Mouse (Mus musculus) CD4-positive, CD25-positive, alpha-beta regulatory T cell, adult 4 months (primary cell): ENCODE data around the gene Olfr1261. TPM values are rescaled to one million over a fixed set of nuclear protein-coding genes. Genes with fewer than 3 reads are reported as not detected.

ENCODE experiments used
- ATAC-seq: one replicate; pipeline ENCODE4 v1.8.0; 2017
- polyA plus RNA-seq, 2 experiments: library from polyadenylated mRNA; unstranded; fragments of 100-300 nt; shearing (Covaris generic); gene quantifications; one replicate each; pipeline ENCODE4 v1.2.1; 2017

The Olfr1261 gene
- not detected for polyA plus RNA-seq

DNA sequence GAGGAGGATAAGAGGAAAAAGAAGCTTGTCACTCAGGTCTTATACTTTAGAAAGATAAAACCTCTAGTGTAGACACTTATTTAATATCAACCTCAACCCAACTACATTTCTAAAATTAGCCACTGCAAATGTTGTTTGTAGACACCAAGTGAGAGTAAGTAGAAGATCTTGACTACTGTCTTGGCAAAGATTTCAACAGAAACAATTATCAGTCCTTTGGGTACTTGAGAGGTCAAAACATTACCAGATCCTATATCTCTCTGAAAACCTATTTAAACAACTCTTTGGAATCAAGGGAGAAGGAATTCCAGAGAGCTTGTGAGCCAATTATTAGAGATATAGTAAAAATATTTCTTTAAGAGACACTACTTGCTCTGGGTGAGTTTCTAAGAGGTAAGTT is at the start of gene Olfr1261:
Gene Olfr1261 (plus strand): TSS at position 301 of the 400 bp plus-strand sequence.
- no peak for ATAC-seq

DNA sequence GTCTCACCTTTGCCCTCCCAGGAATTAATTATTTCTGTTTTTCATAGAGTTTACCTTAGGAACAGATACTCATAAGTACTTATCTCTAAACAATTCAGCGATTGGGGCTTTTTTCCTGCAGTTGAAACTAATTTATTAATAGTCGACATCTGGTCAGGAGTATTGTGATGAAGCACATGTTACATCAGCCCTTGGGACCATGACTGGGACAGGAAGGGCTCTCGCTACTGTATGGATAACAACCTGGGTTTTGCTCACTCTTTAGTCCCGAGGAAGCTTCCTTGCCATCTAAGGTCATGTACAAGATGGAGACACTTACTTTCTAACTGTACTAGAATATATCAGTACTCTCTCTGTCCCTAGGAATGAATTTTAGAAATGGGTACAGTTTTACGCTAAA is 42.5 kb upstream of the Olfr1261 start, which contains the start of gene Olfr1259:
Gene Olfr1259 (minus strand): TSS at position 101 of the 400 bp plus-strand sequence.
- ATAC-seq = no peak

DNA sequence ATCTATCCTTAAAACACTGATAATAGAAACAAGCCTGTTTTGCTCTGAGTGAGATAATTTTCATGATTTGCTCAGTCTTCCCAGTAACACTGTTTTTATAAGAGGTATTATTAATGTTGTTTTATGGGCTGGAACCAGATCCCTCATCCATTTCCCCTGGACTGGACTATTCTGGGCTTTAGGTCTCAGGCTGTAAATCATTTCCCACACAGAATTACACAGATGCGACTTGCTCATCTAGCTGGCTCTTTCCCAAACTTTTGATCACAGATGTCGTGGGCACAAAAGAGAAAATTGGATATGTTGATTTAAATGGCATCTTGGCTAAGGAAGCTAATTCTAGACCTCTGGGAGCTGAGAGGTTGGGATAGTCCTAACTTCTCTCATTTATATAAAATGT is 16.8 kb upstream of the Olfr1261 start, which contains the start of gene Olfr1260:
Gene Olfr1260 (plus strand): TSS at position 157 of the 400 bp plus-strand sequence.
- ATAC-seq = no peak

DNA sequence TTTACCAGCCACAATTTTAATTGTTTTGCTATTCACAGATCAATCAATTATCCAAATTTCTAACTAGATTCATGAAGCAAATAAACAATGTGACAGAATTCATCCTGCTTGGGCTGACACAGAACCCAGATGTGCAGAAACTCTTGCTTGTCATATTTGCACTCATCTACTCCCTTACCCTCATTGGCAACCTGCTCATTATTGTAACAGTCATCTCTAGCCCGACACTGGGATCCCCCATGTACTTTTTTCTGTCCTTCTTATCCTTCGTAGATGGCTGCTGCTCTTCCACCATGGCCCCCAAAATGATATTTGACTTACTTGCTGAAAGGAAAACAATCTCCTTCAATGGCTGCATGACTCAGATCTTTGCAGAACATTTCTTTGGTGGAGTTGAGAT is 13.3 kb upstream of the Olfr1261 start:
- ATAC-seq = no peak

DNA sequence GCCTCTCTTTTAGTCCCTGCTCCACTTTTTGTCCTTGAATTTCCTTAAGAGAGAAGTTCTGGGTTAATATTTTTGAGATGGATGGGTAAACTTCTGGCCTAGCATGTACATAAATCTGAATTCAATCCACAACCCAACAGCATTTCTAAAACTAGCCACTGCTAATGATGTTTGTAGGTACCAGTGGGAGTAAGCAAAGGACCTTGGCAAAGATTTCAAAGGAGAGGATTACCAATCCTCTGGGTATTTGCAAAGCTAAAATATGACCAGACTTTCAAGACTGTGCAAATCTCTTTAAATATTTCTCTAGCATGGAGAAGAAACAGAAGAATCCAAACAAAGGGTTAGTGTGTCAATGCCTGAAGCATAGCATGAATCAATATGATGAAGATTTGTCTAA is 8.8 kb downstream of the Olfr1261 start, which contains the start of gene Olfr1262:
Gene Olfr1262 (plus strand): TSS at position 301 of the 400 bp plus-strand sequence.
- no peak for ATAC-seq

DNA sequence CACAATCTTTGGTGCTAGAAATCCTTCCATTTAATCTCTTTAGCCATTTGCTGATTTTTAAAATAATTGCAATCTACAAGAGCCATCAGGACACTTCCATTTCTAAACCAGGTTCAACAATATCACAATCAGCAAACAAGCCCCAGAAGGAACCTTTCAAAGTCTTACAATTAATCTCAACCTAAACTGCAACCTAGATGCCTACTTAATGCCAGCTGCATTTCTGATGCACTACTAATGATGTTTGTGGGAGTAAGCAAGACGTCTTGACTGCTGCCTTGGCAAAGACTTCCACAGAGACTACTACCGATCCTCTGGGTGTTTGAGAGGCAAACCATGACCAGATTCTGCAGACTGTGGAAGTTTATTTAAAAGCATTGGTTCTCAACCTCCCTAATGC is 20.8 kb downstream of the Olfr1261 start, which contains the start of gene Olfr1263:
Gene Olfr1263 (plus strand): TSS at position 301 of the 400 bp plus-strand sequence.
- ATAC-seq = no peak

DNA sequence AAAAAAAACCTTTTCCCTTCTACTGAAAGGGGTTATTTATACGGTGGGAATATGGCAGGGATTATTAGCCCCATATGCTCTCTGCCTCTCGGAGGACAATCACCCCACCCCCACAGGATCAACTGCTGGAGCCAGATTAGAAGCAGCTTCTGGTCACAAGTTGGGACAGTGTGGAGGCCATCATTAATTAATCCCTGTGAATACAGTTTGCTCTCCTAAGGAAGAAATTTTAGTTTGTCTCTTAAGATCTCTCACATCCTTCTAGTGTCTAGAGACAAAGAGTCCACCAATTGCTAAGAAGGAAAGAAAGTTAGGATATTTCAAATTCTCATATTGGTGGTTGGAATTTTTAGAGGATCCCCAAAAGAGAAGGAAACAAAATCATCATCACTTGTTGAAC is 34.5 kb downstream of the Olfr1261 start, which contains the start of gene Olfr1264:
Gene Olfr1264 (minus strand): TSS at position 101 of the 400 bp plus-strand sequence.
- no peak for ATAC-seq

DNA sequence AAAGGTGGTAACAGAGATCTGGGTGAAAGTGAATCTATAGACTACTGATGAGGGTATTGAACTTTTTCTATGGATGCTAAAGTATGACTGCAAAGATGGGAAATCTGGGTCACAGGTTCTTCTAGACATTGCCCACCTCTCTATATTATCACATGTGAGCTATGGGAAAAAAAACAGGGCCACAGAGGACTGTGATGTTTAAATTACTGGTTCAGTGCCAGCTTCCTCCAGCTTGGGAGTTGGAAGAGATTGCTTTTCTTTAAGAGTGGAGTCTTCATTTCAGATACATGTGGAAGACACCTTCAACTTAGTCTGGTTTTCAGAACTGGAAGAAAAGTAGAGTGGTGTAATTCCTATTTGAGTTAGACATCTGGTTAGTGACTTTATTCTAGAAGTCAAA is 44.0 kb downstream of the Olfr1261 start, which contains the start of gene Olfr1265:
Gene Olfr1265 (plus strand): TSS at position 301 of the 400 bp plus-strand sequence.
- ATAC-seq = no peak

Other genes with a start within 250 kb of the Olfr1261 start
- under 1 TPM in 1 of 2 experiments, not detected in 1; 0.34 TPM for gene Olfr1253, start 234.1 kb upstream of the Olfr1261 start, polyA plus RNA-seq
- not detected for gene Olfr1254, start 197.6 kb upstream of the Olfr1261 start, polyA plus RNA-seq
- not detected for gene Olfr1255, start 179.2 kb upstream of the Olfr1261 start, polyA plus RNA-seq
- not detected for gene Olfr1256, start 149.7 kb upstream of the Olfr1261 start, polyA plus RNA-seq
- gene Olfr48, start 143.0 kb upstream of the Olfr1261 start, polyA plus RNA-seq = not detected
- gene Olfr1257, start 112.8 kb upstream of the Olfr1261 start, polyA plus RNA-seq = not detected
- under 1 TPM in 1 of 2 experiments, not detected in 1; 0.09 TPM for gene Olfr1258, start 63.9 kb upstream of the Olfr1261 start, polyA plus RNA-seq
- gene Olfr1259, start 42.6 kb upstream of the Olfr1261 start, polyA plus RNA-seq = not detected
- not detected for gene Olfr1260, start 16.9 kb upstream of the Olfr1261 start, polyA plus RNA-seq
- not detected for gene Olfr1262, start 8.9 kb downstream of the Olfr1261 start, polyA plus RNA-seq
- not detected for gene Olfr1263, start 20.9 kb downstream of the Olfr1261 start, polyA plus RNA-seq
- not detected for gene Olfr1264, start 34.4 kb downstream of the Olfr1261 start, polyA plus RNA-seq
- not detected for gene Olfr1265, start 44.1 kb downstream of the Olfr1261 start, polyA plus RNA-seq
- gene Olfr140, start 72.4 kb downstream of the Olfr1261 start, polyA plus RNA-seq = not detected
- under 1 TPM in 1 of 2 experiments, not detected in 1; 0.09 TPM for gene Olfr1269, start 130.2 kb downstream of the Olfr1261 start, polyA plus RNA-seq
- not detected for gene Olfr32, start 151.1 kb downstream of the Olfr1261 start, polyA plus RNA-seq
- not detected for gene Olfr1270, start 161.9 kb downstream of the Olfr1261 start, polyA plus RNA-seq
- not detected for gene Olfr1506, start 233.3 kb downstream of the Olfr1261 start, polyA plus RNA-seq